Mouse (Mus musculus) spleen, adult 2 months (tissue): ENCODE data around the gene Krtap28-13.

ENCODE experiments used
- CTCF ChIP-seq: fragments of 200-500 bp; IDR thresholded peaks from 2 replicates; pipeline ENCODE4 v1.5.1; 2011; ENCODE audit warnings: mild to moderate bottlenecking, inconsistent platforms; ENCODE audit not compliant: insufficient read depth, insufficient read length, insufficient replicate concordance; ENCODE audit errors: extremely low read depth
- POLR2A ChIP-seq: fragments of 200-500 bp; IDR thresholded peaks from 2 replicates; pipeline ENCODE4 v1.6.1; 2011; ENCODE audit warnings: low read depth, low read length, inconsistent platforms

GRCm38 (mm10) chr1:83075526-83076189 lies 14.9 kb downstream of the Krtap28-13 start:
- TF ChIP-seq POLR2A, result no peak
- no peak for TF ChIP-seq CTCF
